Mouse (Mus musculus) stomach, postnatal 0 days (tissue): ENCODE data around the gene Tpk1. TPM values are rescaled to one million over a fixed set of nuclear protein-coding genes. Genes with fewer than 3 reads are reported as not detected.

ENCODE experiments used
- ATAC-seq: fragments of 200-750 bp; cut with Nextera tagmentation; 2 replicates; pipeline ENCODE4 v1.8.0; 2017; ENCODE audit not compliant: low FRiP score, low TSS enrichment
- DNase-seq: peaks from one replicate; pipeline ENCODE4 v3.0.0-alpha.2; 2016; ENCODE audit warnings: low spot score
- H3K27ac ChIP-seq: fragments of 300-500 bp; sonication (generic); replicated peaks from 2 replicates; pipeline ENCODE4 v1.5.1; 2014; ENCODE audit warnings: mild to moderate bottlenecking, control low read depth
- H3K27me3 ChIP-seq: fragments of 300-500 bp; sonication (generic); 2 replicates; pipeline ENCODE4 v1.6.1; 2014; ENCODE audit warnings: low read length; ENCODE audit not compliant: control insufficient read depth, insufficient read depth
- H3K36me3 ChIP-seq: fragments of 300-500 bp; sonication (generic); 2 replicates; pipeline ENCODE4 v1.6.1; 2014; ENCODE audit warnings: low read length, mixed read lengths; ENCODE audit not compliant: control insufficient read depth, insufficient read depth
- H3K4me1 ChIP-seq: fragments of 300-500 bp; sonication (generic); replicated peaks from 2 replicates; pipeline ENCODE4 v1.6.1; 2014; ENCODE audit warnings: antibody characterized with exemption; ENCODE audit not compliant: control insufficient read depth, insufficient read depth
- H3K4me2 ChIP-seq: fragments of 300-500 bp; sonication (generic); replicated peaks from 2 replicates; pipeline ENCODE4 v1.6.1; 2014; ENCODE audit warnings: low read depth, mild to moderate bottlenecking, control low read depth, moderate library complexity
- H3K4me3 ChIP-seq: fragments of 300-500 bp; sonication (generic); 2 replicates; pipeline ENCODE4 v1.5.1; 2014; ENCODE audit warnings: low read depth, low read length, control low read depth
- H3K9ac ChIP-seq: fragments of 300-500 bp; sonication (generic); 2 replicates; pipeline ENCODE4 v1.6.1; 2014; ENCODE audit warnings: mild to moderate bottlenecking, low read length, control low read depth, mixed read lengths
- H3K9me3 ChIP-seq: fragments of 300-500 bp; sonication (generic); 2 replicates; pipeline ENCODE4 v1.6.1; 2016; ENCODE audit warnings: low read length; ENCODE audit not compliant: control insufficient read depth
- CTCF ChIP-seq: IDR thresholded peaks from 2 replicates; pipeline ENCODE4 v1.5.1; 2016; ENCODE audit warnings: antibody characterized with exemption, low read depth, mild to moderate bottlenecking, moderate library complexity
- EP300 ChIP-seq: optimal IDR thresholded peaks from 2 replicates; pipeline ENCODE3; 2016; ENCODE audit warnings: antibody characterized with exemption
- WGBS: fragments of 180-500 bp; shearing (Covaris S2); extraction: QIAGEN DNeasy Blood & Tissue Kit; methylation state at CpG from one replicate; pipeline ENCODE4 v1.1.7; 2014; 5-methylcytosine and 5-hydroxymethylcytosine counted together
- polyA plus RNA-seq: library from polyadenylated mRNA; unstranded; fragments of >200 nt; fragmentation: Nextera tagmentation; extraction: Ambion mirVana; gene quantifications from 2 replicates; pipeline ENCODE4 v1.2.1, GENCODE M21; 2015

Tpk1 gene
- polyA plus RNA-seq, 1 experiment from 2014 or later, result 21.4 TPM

GRCm38 (mm10) chr6:43611770-43612169 lies 54.3 kb downstream of the Tpk1 start:
- Histone ChIP-seq H3K27ac (no peak overlapping the region), H3K36me3 (no peaks in the 10 kb centered on the region), H3K9me3 (no peaks in the 10 kb centered on the region), H3K4me3 (no peak overlapping the region), H3K4me2 (no peak overlapping the region), H3K27me3 (no peaks in the 10 kb centered on the region), H3K9ac (no peak overlapping the region), H3K4me1 (no peaks in the 10 kb centered on the region)
- no peak for DNase-seq
- TF ChIP-seq CTCF, result no peak
- no peak for TF ChIP-seq EP300
- ATAC-seq, result no peak
- 70% methylated on average over 2 of the region's 2 CpGs for WGBS

- TF ChIP-seq CTCF (no peak), EP300 (no peak)
- WGBS, result 62% methylated on average over 4 of the region's 4 CpGs
- H3K27ac ChIP-seq, result no peak overlapping the region
- ATAC-seq (no peak), DNase-seq (no peak)
- no peak overlapping the region for H3K4me3 ChIP-seq
- H3K4me1 ChIP-seq, result no peaks in the 10 kb centered on the region
- no peaks in the 10 kb centered on the region for H3K36me3 ChIP-seq
- H3K4me2 ChIP-seq, result no peak overlapping the region
- no peaks in the 10 kb centered on the region for H3K9me3 ChIP-seq
- no peaks in the 10 kb centered on the region for H3K27me3 ChIP-seq
- no peak overlapping the region for H3K9ac ChIP-seq
Measured at GRCm38 (mm10) chr6:43590841-43591541, 75.1 kb downstream of the Tpk1 start.

GRCm38 (mm10) chr6:43585274-43585673 lies 80.8 kb downstream of the Tpk1 start:
- Histone ChIP-seq H3K9me3 (no peaks in the 10 kb centered on the region), H3K4me3 (no peak overlapping the region), H3K4me2 (no peak overlapping the region), H3K36me3 (no peaks in the 10 kb centered on the region), H3K27me3 (no peaks in the 10 kb centered on the region), H3K27ac (no peak overlapping the region), H3K9ac (no peak overlapping the region), H3K4me1 (no peaks in the 10 kb centered on the region)
- DNase-seq (no peak), ATAC-seq (no peak)
- TF ChIP-seq EP300 (no peak), CTCF (no peak)
- WGBS, result 89% methylated on average over 2 of the region's 2 CpGs

GRCm38 (mm10) chr6:43581809-43582208 lies 84.3 kb downstream of the Tpk1 start:
- TF ChIP-seq CTCF, result no peak
- no peak for TF ChIP-seq EP300
- H3K4me2 ChIP-seq, result no peak overlapping the region
- no peak overlapping the region for H3K27ac ChIP-seq
- WGBS, result 76% methylated on average over 2 of the region's 2 CpGs
- no peak for DNase-seq
- no peaks in the 10 kb centered on the region for H3K9me3 ChIP-seq
- ATAC-seq, result no peak
- H3K4me1 ChIP-seq, result no peaks in the 10 kb centered on the region
- no peaks in the 10 kb centered on the region for H3K36me3 ChIP-seq
- H3K4me3 ChIP-seq, result no peak overlapping the region
- no peaks in the 10 kb centered on the region for H3K27me3 ChIP-seq
- H3K9ac ChIP-seq, result no peak overlapping the region

- Histone ChIP-seq H3K27me3 (no peaks in the 10 kb centered on the region), H3K9me3 (no peaks in the 10 kb centered on the region), H3K4me3 (no peak overlapping the region), H3K27ac (no peak overlapping the region), H3K36me3 (no peaks in the 10 kb centered on the region), H3K9ac (no peak overlapping the region), H3K4me1 (no peaks in the 10 kb centered on the region), H3K4me2 (no peak overlapping the region)
- DNase-seq (no peak), ATAC-seq (no peak)
- WGBS, result 70% methylated on average over 1 of the region's 1 CpGs
- no peak for TF ChIP-seq EP300
Measured at GRCm38 (mm10) chr6:43567885-43568284, 98.2 kb downstream of the Tpk1 start.

- DNase-seq (no peak), ATAC-seq (no peak)
- H3K9ac ChIP-seq, result no peak overlapping the region
- H3K36me3 ChIP-seq, result no peaks in the 10 kb centered on the region
- no peaks in the 10 kb centered on the region for H3K9me3 ChIP-seq
- H3K27ac ChIP-seq, result no peak overlapping the region
- TF ChIP-seq CTCF, result no peak
- no peak overlapping the region for H3K4me3 ChIP-seq
- H3K27me3 ChIP-seq, result no peaks in the 10 kb centered on the region
- WGBS, result 74% methylated on average over 4 of the region's 4 CpGs
- H3K4me2 ChIP-seq, result no peak overlapping the region
- no peaks in the 10 kb centered on the region for H3K4me1 ChIP-seq
Measured at GRCm38 (mm10) chr6:43562474-43562873, 103.6 kb downstream of the Tpk1 start.
